Mouse (Mus musculus) hindbrain, embryonic 11.5 days (tissue): ENCODE measurements around the gene Notch3. TPM values are rescaled to one million over a fixed set of nuclear protein-coding genes. Genes with fewer than 3 reads are reported as not detected.

Experiments used
- ATAC-seq: fragments of 200-750 bp; cut with Nextera tagmentation; 2 replicates; pipeline ENCODE4 v1.8.0; 2017; ENCODE audit warnings: mild to moderate bottlenecking, moderate TSS enrichment, moderate library complexity; ENCODE audit not compliant: low FRiP score
- DNase-seq: peaks from one replicate; pipeline ENCODE4 v3.0.0-alpha.2; 2015; ENCODE audit warnings: low spot score
- H3K27ac ChIP-seq: fragments of 300-500 bp; sonication (generic); 2 replicates; pipeline ENCODE4 v1.5.1; 2014; ENCODE audit warnings: mild to moderate bottlenecking, low read depth, low read length
- H3K27me3 ChIP-seq: fragments of 300-500 bp; sonication (generic); 2 replicates; pipeline ENCODE4 v1.6.1; 2014; ENCODE audit warnings: mild to moderate bottlenecking, low read length, moderate library complexity, mixed read lengths; ENCODE audit not compliant: control insufficient read depth, insufficient read depth
- H3K36me3 ChIP-seq: fragments of 300-500 bp; sonication (generic); 2 replicates; pipeline ENCODE4 v1.6.1; 2014; ENCODE audit warnings: mild to moderate bottlenecking, low read length, moderate library complexity, mixed read lengths; ENCODE audit not compliant: control insufficient read depth, insufficient read depth
- H3K4me1 ChIP-seq: fragments of 300-500 bp; sonication (generic); replicated peaks from 2 replicates; pipeline ENCODE4 v1.6.1; 2014; ENCODE audit warnings: low read length, mixed read lengths; ENCODE audit not compliant: control insufficient read depth, insufficient read depth
- H3K4me2 ChIP-seq: fragments of 300-500 bp; sonication (generic); replicated peaks from 2 replicates; pipeline ENCODE4 v1.6.1; 2014; ENCODE audit warnings: mild to moderate bottlenecking, low read depth, low read length
- H3K4me3 ChIP-seq: fragments of 300-500 bp; sonication (generic); 2 replicates; pipeline ENCODE4 v1.5.1; 2014; ENCODE audit warnings: low read depth, low read length
- H3K9ac ChIP-seq: fragments of 300-500 bp; sonication (generic); 2 replicates; pipeline ENCODE4 v1.6.1; 2014; ENCODE audit warnings: low read depth, low read length
- H3K9me3 ChIP-seq: fragments of 300-500 bp; sonication (generic); 2 replicates; pipeline ENCODE4 v1.6.1; 2016; ENCODE audit warnings: low read length; ENCODE audit not compliant: control insufficient read depth
- WGBS: fragments of 180-500 bp; shearing (Covaris S2); extraction: QIAGEN DNeasy Blood & Tissue Kit; methylation state at CpG from one replicate; pipeline ENCODE4 v1.1.7; 2014; 5-methylcytosine and 5-hydroxymethylcytosine counted together
- polyA plus RNA-seq: library from polyadenylated mRNA; unstranded; fragments of >200 nt; fragmentation: Nextera tagmentation; extraction: Ambion mirVana; gene quantifications from 2 replicates; pipeline ENCODE4 v1.2.1, GENCODE M21; 2014

The Notch3 gene
- polyA plus RNA-seq, 1 experiment from 2014 or later, result 24.7 TPM

DNA sequence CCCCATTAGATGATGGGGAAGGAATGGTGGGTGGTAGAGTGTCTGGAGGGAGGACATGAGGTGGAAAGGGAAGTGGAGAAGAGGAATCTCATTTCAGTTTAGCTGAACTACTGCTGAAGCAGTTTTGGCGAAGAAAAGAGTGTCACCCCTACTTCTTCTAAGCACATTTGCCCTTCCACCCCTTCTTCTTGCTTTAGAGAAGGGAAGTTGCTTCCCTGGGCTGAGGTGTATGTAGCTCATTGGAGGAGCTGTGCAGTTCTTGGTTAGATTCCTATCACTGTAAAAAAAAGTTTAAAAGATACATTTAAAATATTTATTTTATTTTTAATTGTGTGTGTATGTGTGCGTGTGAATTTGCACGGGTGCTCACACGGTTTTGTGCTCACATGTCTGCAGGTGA, 10.3 kb upstream of the Notch3 start:
- WGBS, result 91% methylated on average over 4 of the region's 4 CpGs
- DNase-seq, result no peak
- H3K9ac ChIP-seq, result no peak overlapping the region
- no peak overlapping the region for H3K4me2 ChIP-seq
- H3K4me3 ChIP-seq, result no peak overlapping the region
- H3K36me3 ChIP-seq, result no peaks in the 10 kb centered on the region
- ATAC-seq, result no peak
- peaks cover 14% of the 10 kb centered on the region for H3K4me1 ChIP-seq
- no peak overlapping the region for H3K27ac ChIP-seq
- H3K27me3 ChIP-seq, result no peaks in the 10 kb centered on the region
- H3K9me3 ChIP-seq, result no peaks in the 10 kb centered on the region

DNA sequence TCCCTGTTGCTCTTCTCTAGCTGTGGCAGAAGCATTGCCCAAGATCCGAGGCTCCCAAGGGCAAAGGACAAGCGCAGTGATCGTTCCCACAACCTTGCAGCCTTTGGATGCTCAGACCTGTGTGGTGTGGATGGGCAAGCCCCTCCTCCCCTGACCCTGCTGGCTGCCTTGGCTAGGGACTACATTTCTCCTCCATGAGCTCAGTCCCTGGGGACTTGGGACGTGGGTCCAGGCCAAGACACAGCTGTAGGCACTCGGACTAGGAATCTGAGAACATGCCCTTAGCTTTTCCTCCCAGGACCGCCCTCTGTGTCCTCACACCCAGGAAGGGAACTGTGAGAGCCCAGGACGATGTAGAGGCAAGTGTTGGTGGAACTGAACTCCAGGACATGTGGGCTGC, 6.5 kb upstream of the Notch3 start:
- Histone ChIP-seq H3K4me2 (no peak overlapping the region), H3K27ac (no peak overlapping the region), H3K36me3 (no peaks in the 10 kb centered on the region), H3K4me1 (0 out of 2 replicates have a peak, but pooled peaks cover under 1% of the 10 kb centered on the region), H3K4me3 (no peak overlapping the region), H3K27me3 (no peaks in the 10 kb centered on the region), H3K9me3 (no peaks in the 10 kb centered on the region), H3K9ac (no peak overlapping the region)
- WGBS, result 72% methylated on average over 7 of the region's 7 CpGs
- DNase-seq (no peak), ATAC-seq (no peak)

- ATAC-seq (no peak), DNase-seq (no peak)
- Histone ChIP-seq H3K9me3 (no peaks in the 10 kb centered on the region), H3K36me3 (no peaks in the 10 kb centered on the region), H3K9ac (no peak overlapping the region), H3K27ac (no peak overlapping the region), H3K4me2 (no peak overlapping the region), H3K4me1 (no peaks in the 10 kb centered on the region), H3K27me3 (no peaks in the 10 kb centered on the region), H3K4me3 (no peak overlapping the region)
- WGBS, result 82% methylated on average over 2 of the region's 2 CpGs
Measured at GRCm38 (mm10) chr17:32172485-32172884, 5.8 kb upstream of the Notch3 start.

- H3K4me1 ChIP-seq, result peaks cover 6% of the 10 kb centered on the region
- H3K9me3 ChIP-seq, result no peaks in the 10 kb centered on the region
- no peak overlapping the region for H3K9ac ChIP-seq
- no peak overlapping the region for H3K27ac ChIP-seq
- no peaks in the 10 kb centered on the region for H3K27me3 ChIP-seq
- WGBS, result 74% methylated on average over 4 of the region's 4 CpGs
- no peaks in the 10 kb centered on the region for H3K36me3 ChIP-seq
- DNase-seq (no peak), ATAC-seq (no peak)
- H3K4me2 ChIP-seq, result no peak overlapping the region
- H3K4me3 ChIP-seq, result no peak overlapping the region
Measured at GRCm38 (mm10) chr17:32169518-32170225, 3.0 kb upstream of the Notch3 start.

- H3K4me2 ChIP-seq, result peak overlapping the region; percentile 63
- H3K27ac ChIP-seq, result peak overlapping the region; percentile 87
- H3K4me3 ChIP-seq, result peak overlapping the region; percentile 74
- no peaks in the 10 kb centered on the region for H3K36me3 ChIP-seq
- DNase-seq, result peak; percentile 94
- H3K9ac ChIP-seq, result peak overlapping the region; percentile 84
- peak; percentile 84 for ATAC-seq
- under 1% methylated on average over 17 of the region's 43 CpGs for WGBS
- no peaks in the 10 kb centered on the region; the same call in 1 of the 2 replicates for H3K27me3 ChIP-seq
- no peaks in the 10 kb centered on the region for H3K9me3 ChIP-seq
- peaks cover 17% of the 10 kb centered on the region for H3K4me1 ChIP-seq
Measured at GRCm38 (mm10) chr17:32165803-32166595, 653 bp downstream of the Notch3 start.

DNA sequence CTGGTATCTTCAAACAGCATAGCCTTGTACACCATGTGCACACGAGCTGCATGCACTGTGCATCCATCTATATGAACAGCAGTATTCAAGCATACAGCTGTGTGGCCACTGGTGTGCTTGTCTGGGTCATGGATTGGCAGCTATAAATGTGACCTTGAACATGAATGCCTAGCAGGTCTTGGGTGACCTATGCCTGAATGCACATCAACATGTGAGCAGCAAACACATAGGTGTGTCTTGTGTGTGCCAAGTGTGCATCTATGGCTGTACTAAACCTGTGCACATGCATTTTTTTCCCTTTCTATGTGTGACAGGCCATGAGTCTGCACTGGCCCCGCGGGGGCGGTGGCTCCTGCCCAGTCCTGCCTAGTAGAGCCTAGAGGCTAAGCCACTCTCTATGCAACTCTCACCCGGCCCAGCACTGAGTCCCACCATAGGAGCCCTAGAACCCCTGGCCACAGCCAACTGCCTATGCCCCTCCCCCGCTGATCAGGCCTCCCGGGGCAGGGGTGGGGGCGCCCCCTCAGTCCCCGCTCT, 1.3 kb downstream of the Notch3 start:
- H3K36me3 ChIP-seq, result no peaks in the 10 kb centered on the region
- H3K9me3 ChIP-seq, result no peaks in the 10 kb centered on the region
- H3K27me3 ChIP-seq, result no peaks in the 10 kb centered on the region; the same call in 1 of the 2 replicates
- WGBS, result 7% methylated on average over 8 of the region's 9 CpGs
- peak overlapping the region; percentile 87 for H3K27ac ChIP-seq
- peak overlapping the region; percentile 74 for H3K4me3 ChIP-seq
- H3K9ac ChIP-seq, result peak overlapping the region; percentile 84
- DNase-seq, result no peak
- H3K4me2 ChIP-seq, result peak overlapping the region; percentile 63
- peak; percentile 80 for ATAC-seq
- H3K4me1 ChIP-seq, result peaks cover 17% of the 10 kb centered on the region

- no peak for ATAC-seq
- H3K9ac ChIP-seq, result peak overlapping the region; percentile 36; the same call in 1 of the 2 replicates
- H3K4me3 ChIP-seq, result peak overlapping the region; percentile 74; the same call in 1 of the 2 replicates
- H3K27ac ChIP-seq, result peak overlapping the region; percentile 87
- H3K4me2 ChIP-seq, result no peak overlapping the region
- no peak for DNase-seq
- peaks cover 17% of the 10 kb centered on the region for H3K4me1 ChIP-seq
- H3K36me3 ChIP-seq, result no peaks in the 10 kb centered on the region
- H3K27me3 ChIP-seq, result no peaks in the 10 kb centered on the region; the same call in 1 of the 2 replicates
- no peaks in the 10 kb centered on the region for H3K9me3 ChIP-seq
Measured at GRCm38 (mm10) chr17:32164780-32165179, 1.9 kb downstream of the Notch3 start.

- no peak for ATAC-seq
- Histone ChIP-seq H3K4me2 (peak overlapping the region; percentile 14), H3K9me3 (no peaks in the 10 kb centered on the region), H3K4me1 (peaks cover 17% of the 10 kb centered on the region), H3K36me3 (no peaks in the 10 kb centered on the region), H3K27ac (peak overlapping the region; percentile 51; the same call in 1 of the 2 replicates), H3K4me3 (no peak overlapping the region), H3K27me3 (no peaks in the 10 kb centered on the region; the same call in 1 of the 2 replicates), H3K9ac (peak overlapping the region; percentile 36)
- WGBS, result 69% methylated on average over 6 of the region's 6 CpGs
- DNase-seq, result no peak
Measured at GRCm38 (mm10) chr17:32163910-32164650, 2.6 kb downstream of the Notch3 start.
